Mouse (Mus musculus): ENCODE results near the gene Efcab1.

Gene Efcab1

DNA sequence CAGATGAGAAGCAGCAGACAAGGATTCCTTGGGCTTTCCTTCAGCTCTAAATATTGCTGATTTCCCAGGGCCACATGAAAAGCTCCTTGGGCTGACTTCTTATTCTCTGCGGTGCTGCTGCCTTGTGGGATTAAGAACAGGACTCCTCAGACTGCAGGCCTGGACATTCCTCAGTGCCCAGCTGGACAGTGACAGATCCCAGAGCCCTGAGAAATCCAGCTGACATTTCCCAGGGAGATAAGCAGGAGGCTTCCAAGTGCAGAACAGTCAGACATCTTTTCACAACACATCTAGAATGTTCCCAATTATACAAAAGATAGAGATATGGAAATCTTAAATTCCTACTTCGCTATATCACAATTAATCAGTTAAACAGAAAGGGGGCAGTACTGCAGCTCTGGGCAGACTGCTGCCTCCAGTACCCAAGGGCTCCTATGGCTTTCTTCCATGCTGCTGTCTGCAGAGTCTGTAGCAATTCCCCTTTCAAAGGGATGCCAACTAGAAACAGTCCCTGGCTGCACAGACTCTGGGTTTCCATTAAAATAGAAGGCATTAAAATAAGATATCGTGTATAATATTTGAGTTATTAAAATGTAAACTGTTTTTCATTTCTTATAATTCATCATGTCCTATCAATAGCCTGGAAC, 86.2 kb downstream of the Efcab1 start:
- in situ Hi-C loops (cut with MboI; ENCODE audit: unreplicated experiment in 2 of 2) = no loop called here

DNA sequence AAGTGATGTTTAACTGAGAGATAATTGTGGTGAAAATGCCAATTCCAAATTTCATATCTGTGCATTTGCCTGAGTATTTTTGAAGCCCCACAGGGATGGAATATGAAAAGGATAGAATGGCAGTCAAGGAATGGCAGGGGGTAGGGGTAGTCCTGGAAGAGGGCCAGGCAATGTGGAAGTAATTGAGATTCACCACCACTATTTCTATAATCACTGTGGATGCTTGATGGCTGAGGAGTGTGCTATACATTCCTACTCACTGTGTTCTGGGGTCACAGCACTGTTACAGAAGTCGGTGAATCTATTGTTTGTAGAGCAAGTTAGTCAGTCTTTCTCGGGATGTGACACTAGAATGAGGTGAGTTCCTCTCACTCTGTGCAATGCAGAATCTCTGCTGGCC, 108.3 kb downstream of the Efcab1 start:
- in situ Hi-C loops (cut with MboI; ENCODE audit: unreplicated experiment in 2 of 2) = no loop called here

Measured in v-Abl transformed pro-B cells (cell line).